Mouse (Mus musculus) mesoderm, embryonic 11.5 days (tissue): Measurements from ENCODE around the gene Runx3.

Experiments used
- DNase-seq: peaks from one replicate; pipeline ENCODE4 v3.0.0-alpha.2; 2012; ENCODE audit warnings: low read depth, low spot score

Gene Runx3

GRCm38 (mm10) chr4:135120342-135121100 is at the start of gene Runx3:
Gene Runx3, plus strand, starts transcription at chr4:135120652.
- no peak for DNase-seq

DNA sequence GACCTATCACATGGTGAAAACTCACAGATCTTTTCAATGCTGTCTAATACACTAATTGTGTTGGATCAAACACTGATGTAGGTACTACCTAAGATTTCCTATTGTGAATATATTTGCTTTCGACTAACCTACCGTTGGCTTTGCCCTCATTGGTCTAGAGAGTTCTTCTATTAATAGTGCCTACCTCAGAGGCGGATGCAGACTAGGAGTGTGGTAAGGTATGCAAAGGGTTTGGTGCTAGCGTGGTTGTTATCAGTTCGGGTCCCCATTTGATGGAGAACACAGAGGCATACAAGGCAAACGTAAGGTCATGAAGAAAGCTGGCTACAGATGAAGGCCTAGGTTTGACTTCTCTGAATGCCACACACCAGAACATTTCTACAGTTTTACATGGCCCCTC is 47.8 kb upstream of the Runx3 start:
- no peak for DNase-seq

GRCm38 (mm10) chr4:135073523-135073922 is 46.9 kb upstream of the Runx3 start:
- no peak for DNase-seq

- no peak for DNase-seq
These were observed 45.8 kb upstream of the Runx3 start for GRCm38 (mm10) chr4:135074646-135075045.

DNA sequence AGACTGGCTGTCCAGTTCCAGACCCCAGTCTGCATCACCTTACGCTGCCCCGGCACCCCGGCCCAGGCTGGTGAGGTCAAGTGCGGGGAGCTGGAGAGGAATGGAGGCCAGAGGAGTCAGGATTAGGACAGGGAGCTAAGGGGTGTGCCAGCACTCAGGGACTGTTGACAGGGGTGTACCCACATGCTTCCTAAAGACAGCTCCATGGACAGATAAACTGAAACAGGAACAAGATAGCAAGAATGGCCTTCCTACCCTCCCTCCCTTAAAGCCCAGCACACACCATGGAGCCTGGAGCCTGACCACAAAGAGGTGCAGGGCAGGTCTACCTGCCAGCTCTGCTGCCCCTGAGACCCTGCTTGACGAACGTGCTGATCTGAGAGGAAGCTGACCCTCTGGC is 45.1 kb upstream of the Runx3 start:
- no peak for DNase-seq

- no peak for DNase-seq
These were observed 43.8 kb upstream of the Runx3 start for GRCm38 (mm10) chr4:135076611-135077010.

DNA sequence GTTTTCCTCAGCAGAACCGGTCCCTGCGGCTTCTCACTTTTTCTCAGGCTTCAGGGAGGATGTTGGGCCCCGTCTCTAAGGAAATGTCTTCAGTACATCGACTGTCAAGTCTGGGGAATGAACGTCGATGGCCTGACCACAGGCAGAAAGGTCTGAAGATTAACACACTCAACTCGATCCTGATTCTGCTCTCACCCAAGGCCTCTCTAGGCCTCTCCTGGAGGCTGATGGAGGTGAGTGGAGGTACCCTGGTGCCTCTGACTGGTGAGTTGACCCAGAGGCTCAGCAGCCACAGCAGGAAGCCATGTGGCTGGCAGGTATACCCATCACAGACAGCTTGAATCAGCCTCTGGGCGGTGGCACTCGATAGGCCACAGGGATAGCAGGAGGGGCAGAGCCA is 43.3 kb upstream of the Runx3 start:
- DNase-seq: no peak

DNA sequence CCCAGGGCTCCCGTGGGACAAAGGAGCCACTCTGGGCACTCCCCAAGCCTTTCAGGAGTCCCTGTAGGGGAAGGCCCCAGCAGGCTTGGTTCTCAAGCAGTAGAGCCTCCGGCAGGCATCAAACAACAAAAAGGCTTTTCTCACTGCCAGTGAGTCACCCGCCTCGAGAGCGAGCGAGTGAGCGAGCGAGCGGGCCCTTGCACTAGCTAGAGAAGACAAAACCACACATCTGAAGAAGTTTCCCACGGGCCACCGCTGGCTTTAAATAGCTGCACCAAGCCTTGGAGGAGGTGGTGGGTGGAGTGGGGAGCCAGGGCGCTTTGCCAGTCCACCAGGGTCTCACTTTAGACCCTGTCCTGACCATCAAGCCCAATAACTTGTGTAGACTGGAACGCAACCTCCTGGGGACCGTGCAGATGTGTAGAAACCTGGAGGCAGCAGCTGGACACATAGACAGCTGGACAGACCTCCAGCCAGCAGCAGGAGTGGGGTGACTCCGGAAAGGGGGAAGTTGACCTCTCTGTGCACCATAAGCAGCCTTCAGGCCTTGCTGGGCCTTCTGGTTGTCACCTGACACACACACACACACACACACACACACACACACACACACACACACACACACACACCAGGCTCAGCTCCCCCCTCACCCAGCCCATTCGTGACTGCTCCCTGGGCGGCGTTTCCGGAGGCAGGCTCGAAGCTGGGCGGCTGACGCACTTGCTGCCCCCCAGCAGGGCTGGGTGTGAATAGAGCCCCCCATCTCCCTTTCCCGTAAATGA is 40.4 kb upstream of the Runx3 start:
- DNase-seq: no peak

GRCm38 (mm10) chr4:135080641-135080920 is 39.9 kb upstream of the Runx3 start:
- DNase-seq: no peak

DNA sequence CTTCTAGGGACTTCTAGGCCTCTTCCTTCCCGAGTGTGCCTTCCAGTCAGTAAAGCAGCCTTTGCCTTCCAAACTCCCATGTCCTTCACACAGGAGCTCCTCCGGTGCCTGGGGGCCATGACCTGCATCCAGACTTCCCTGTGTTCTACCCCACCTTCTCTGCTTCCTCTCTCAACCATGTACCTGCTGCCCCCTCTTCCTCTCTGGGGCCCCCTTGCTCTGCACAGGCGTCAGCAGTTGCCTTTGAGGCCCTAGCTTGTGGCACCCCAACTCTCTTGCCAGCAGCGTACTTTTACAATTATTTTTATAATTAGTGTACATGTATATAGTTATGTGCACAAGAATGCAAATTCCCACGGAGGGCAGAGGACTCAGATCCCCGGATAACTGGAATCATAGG is 37.4 kb upstream of the Runx3 start:
- DNase-seq: no peak

DNA sequence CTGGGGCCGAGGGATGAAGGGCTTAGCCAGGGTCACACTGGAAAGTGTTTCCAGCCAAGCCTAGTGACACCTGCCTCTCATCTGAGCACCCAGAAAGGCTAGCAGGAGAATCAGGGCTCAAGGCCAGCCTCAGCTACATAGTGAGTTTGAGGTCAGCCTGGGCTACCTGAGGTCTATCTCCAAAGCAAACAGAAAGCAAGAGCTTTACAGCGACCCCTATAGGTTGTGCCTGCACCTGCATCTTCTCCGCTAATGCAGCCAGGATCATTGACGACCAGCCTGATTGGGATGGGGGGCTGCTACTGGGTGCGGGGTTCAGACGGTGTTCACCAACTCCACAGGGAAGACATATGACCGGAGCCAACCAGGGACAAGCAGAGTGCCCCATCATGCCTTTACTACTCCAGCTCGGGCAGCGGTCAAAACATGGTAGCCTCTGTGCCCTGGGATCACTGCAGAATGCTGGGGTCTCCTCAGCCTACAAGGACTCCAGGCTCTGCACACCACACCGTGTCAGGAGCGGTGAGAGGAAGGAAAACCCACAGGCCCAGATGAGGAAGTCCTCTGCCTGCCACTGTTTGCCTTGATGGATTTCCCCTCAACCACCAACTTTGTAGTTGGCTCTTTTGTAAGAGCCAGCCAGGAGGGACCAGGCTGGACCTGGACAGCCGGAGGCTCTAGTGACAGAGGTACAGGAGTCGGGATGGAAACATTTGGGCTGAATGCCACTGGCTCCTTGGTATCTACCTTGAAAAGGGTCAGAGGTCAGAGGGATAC is 35.2 kb upstream of the Runx3 start:
- DNase-seq: no peak

DNA sequence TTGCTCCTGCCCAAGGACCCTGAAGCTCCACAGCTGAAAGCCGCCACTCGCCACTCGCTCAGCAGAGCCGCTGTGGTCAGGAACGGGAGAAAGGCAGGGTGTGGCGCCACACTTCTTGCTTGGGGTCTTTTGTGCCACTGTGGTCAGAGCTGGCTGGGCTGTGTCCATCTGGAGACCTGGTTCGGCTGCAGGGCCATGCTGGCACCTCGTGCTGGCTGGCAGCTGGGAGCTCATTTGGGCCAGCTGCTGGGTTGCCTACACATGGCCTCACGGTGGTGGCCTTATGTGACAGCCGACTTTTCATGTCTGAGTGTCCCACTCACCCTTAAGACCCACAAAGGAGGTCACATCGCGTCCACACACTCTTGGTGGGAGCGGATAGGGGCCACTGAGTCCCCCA is 29.8 kb upstream of the Runx3 start:
- no peak for DNase-seq

DNA sequence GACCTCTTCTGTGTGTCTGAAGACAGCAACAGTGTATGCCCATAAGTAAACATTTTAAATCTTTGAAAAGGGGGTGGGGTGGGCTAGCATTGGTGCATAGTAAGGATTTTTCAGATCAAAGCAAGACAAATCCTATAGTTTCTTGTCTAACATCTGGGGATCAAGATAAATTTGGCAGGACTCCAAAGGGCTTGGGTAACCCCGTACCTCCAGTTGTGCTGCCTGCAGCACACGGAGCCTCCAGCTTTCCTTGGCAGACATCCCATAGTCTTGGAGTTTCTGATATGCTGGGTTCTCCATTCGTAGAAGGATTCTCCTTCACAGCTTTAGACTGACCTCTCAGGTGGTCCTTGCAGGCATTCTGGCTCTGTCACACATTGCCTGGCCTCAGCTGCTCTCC is 27.6 kb upstream of the Runx3 start:
- DNase-seq: no peak

DNA sequence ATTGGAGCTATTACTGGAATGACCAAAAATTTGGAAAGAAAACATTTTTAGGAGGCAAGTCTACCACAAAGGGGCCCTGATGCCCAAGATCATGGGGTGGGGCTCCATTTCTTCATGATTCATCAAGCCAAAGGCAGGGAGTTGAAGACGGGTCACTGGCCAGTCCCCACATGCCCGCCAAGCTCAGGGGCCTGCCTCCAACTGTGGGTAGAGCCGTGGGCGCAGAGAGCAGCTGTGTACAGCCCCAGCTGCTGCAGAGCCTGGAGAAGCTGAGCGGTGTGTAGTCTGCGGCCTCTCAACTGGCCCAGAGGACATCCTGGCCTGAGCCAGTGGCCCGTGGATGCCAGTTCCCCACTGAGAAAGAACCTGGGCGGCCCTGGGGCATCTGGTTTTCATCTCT is 24.8 kb upstream of the Runx3 start:
- DNase-seq: no peak

- no peak for DNase-seq
These were observed 22.3 kb upstream of the Runx3 start for GRCm38 (mm10) chr4:135097910-135098891.

DNA sequence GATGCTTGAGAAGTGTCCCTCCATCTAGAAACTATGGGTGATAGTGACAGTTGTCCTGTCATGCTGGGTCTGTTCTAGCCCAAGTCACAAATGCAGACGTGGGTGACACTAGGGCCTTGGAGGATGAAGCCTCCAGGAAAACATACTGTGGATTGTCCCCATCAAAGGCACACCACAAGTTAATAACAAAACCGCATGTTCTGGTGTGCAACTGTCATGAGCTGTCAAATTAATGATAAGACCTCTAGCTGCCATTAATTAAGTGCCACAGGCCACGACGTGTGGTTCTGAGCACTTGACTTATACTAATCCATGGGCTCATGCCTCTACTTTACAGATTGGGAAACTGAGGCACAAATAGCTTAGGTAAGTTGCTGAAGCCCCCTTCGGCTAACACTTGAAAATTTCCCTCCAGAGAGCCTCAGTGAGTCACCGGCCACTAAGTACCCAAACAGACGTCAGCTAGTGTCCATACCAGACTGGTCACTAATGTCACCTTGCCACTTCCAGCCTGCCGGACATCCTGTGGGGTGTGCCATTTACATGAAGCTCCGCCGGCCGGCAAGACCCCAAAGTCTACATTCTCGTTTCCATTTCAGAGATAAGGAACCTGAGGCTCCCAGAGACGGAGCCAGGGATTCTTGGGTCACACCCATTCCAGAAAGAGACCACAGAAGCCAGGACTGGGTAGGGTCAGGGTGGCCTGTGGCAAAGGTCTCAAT is 18.3 kb upstream of the Runx3 start:
- no peak for DNase-seq

- no peak for DNase-seq
These were observed 17.7 kb upstream of the Runx3 start for GRCm38 (mm10) chr4:135102761-135103160.

DNA sequence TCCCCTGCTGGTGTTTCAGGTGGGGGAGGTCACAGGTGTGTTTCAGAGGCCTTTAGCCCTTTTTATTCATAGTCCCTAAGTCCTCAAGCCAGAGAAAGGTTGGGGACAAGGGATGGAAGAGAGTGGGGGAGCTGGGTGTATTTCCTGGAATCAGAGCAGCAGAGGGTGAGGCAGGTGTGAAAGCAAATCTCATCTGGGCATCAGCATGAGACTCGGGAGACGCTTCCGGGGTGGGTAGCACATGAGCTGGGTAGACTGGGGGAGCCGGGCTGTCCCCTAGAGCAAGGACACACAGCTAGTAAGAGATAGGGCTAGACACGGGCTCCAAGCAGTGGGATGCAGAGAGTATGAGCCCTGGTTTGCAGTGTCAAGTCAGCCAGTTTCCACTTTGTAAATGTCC is 16.7 kb upstream of the Runx3 start:
- no peak for DNase-seq

- DNase-seq: peak; percentile 22
These were observed 13.5 kb upstream of the Runx3 start for GRCm38 (mm10) chr4:135106968-135107367.

GRCm38 (mm10) chr4:135108666-135109065 is 11.8 kb upstream of the Runx3 start:
- DNase-seq: no peak

DNA sequence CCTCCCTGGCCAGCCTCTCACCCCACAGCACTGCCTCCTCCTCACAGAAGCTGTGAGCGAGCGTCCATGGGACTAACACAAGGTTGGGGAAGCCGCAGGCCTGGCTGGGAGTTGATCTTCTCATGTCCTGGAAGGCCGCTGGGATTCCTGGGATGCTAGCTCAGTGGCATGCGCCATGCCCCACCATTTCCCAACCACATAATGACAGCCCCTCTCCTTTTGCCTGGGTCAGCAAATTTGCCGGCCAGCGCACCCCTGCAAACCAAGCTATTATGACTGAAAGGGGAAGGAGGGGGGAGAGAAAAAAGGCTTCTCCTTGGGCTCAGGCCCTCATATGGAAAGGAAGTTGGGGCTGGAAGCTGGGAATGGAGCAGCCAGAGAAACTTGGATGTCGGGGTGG is 6.8 kb upstream of the Runx3 start:
- no peak for DNase-seq
